Mouse (Mus musculus) liver, postnatal 0 days (tissue): ENCODE measurements around the gene Gdi2. TPM values are rescaled to one million over a fixed set of nuclear protein-coding genes. Genes with fewer than 3 reads are reported as not detected.

Source experiments
- ATAC-seq: fragments of 200-750 bp; cut with Nextera tagmentation; 2 replicates; pipeline ENCODE4 v1.8.0; 2017; ENCODE audit warnings: mild to moderate bottlenecking, moderate library complexity
- DNase-seq: peaks from one replicate; pipeline ENCODE4 v3.0.0-alpha.2; 2016
- H3K27ac ChIP-seq: fragments of 300-500 bp; sonication (generic); 2 replicates; pipeline ENCODE4 v1.5.1; 2014; ENCODE audit warnings: antibody characterized with exemption, moderate library complexity, mild to moderate bottlenecking, low read depth
- H3K27me3 ChIP-seq: fragments of 300-500 bp; sonication (generic); 2 replicates; pipeline ENCODE4 v1.6.1; 2014; ENCODE audit warnings: low read length, control low read depth, mixed read lengths; ENCODE audit not compliant: insufficient read depth
- H3K36me3 ChIP-seq: fragments of 300-500 bp; sonication (generic); replicated peaks from 2 replicates; pipeline ENCODE4 v1.6.1; 2014; ENCODE audit warnings: mild to moderate bottlenecking, control low read depth, low read length, moderate library complexity, mixed read lengths; ENCODE audit not compliant: insufficient read depth
- H3K4me1 ChIP-seq: fragments of 300-500 bp; sonication (generic); 2 replicates; pipeline ENCODE4 v1.6.1; 2014; ENCODE audit warnings: antibody characterized with exemption, mild to moderate bottlenecking, control low read depth; ENCODE audit not compliant: insufficient read depth
- H3K4me2 ChIP-seq: fragments of 300-500 bp; sonication (generic); 2 replicates; pipeline ENCODE4 v1.6.1; 2014; ENCODE audit warnings: low read depth, mild to moderate bottlenecking, low read length, moderate library complexity, mixed read lengths
- H3K4me3 ChIP-seq: fragments of 300-500 bp; sonication (generic); 2 replicates; pipeline ENCODE4 v1.5.1; 2014; ENCODE audit warnings: low read depth, low read length
- H3K9ac ChIP-seq: fragments of 300-500 bp; sonication (generic); replicated peaks from 2 replicates; pipeline ENCODE4 v1.6.1; 2014; ENCODE audit warnings: mild to moderate bottlenecking, moderate library complexity
- H3K9me3 ChIP-seq: fragments of 300-500 bp; sonication (generic); 2 replicates; pipeline ENCODE4 v1.6.1; 2016; ENCODE audit warnings: mild to moderate bottlenecking, control low read depth, low read length, mixed read lengths
- CTCF ChIP-seq: sonication (generic); IDR thresholded peaks from 2 replicates; pipeline ENCODE4 v1.5.1; 2016; ENCODE audit warnings: antibody characterized with exemption, low read depth
- EP300 ChIP-seq: IDR thresholded peaks from 2 replicates; pipeline ENCODE4 v1.6.1; 2016; ENCODE audit warnings: antibody characterized with exemption, low read depth, mild to moderate bottlenecking
- WGBS: fragments of 180-500 bp; shearing (Covaris S2); extraction: QIAGEN DNeasy Blood & Tissue Kit; methylation state at CpG from one replicate; pipeline ENCODE4 v1.1.7; 2014; ENCODE audit not compliant: insufficient replicate concordance; 5-methylcytosine and 5-hydroxymethylcytosine counted together
- polyA plus RNA-seq: library from polyadenylated mRNA; unstranded; fragments of >200 nt; fragmentation: Nextera tagmentation; extraction: Ambion mirVana; gene quantifications from 2 replicates; pipeline ENCODE4 v1.2.1, GENCODE M21; 2015

Gdi2 gene
- polyA plus RNA-seq, 1 experiment from 2014 or later = 189 TPM

DNA sequence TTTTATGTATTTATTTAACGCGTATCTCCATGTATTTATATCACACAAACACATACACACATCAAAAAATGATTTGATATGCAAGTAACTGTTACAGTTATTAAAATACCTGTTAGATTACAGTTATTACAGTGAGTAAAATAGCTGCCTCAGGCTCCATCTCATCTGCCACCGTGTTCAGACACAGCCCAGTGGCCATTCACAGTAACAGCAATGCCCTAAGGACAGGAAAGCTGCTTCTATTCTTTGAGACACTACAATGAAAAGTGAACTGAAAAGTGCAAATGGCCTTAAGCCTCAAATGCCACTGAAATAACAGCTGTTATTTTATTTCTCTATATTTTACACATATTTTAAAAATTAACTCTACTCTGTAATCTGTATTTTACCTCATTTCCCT lies 52.9 kb downstream of the Gdi2 start:
- Histone ChIP-seq H3K4me3 (no peak overlapping the region), H3K27me3 (no peaks in the 10 kb centered on the region), H3K4me1 (no peaks in the 10 kb centered on the region), H3K27ac (no peak overlapping the region), H3K4me2 (no peak overlapping the region), H3K36me3 (peaks cover 49% of the 10 kb centered on the region), H3K9ac (no peak overlapping the region), H3K9me3 (no peaks in the 10 kb centered on the region)
- TF ChIP-seq EP300 (no peak), CTCF (peak; percentile 35)
- WGBS = 81% methylated on average over 3 of the region's 3 CpGs
- no peak for ATAC-seq
- no peak for DNase-seq

DNA sequence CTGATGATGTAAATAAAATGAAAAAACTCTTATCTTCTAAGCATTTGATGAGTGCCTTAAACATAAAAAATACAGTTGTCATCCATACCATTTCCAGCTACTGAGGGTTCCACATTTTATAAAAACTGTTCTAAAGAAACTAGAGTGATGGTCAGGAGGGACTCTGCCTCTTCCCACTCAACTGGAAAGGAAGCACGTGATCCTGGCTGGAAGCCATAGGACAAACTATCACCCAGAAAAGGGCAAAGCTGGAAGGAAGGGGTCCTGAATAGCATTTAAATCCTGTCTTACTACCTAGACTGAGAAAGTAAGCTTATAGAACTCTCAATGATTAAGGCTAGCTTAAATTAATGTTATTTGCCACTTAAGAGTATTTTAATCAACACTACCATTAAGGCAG lies 56.4 kb downstream of the Gdi2 start:
- peaks cover 41% of the 10 kb centered on the region for H3K36me3 ChIP-seq
- H3K27ac ChIP-seq = no peak overlapping the region
- H3K9me3 ChIP-seq = no peaks in the 10 kb centered on the region
- no peaks in the 10 kb centered on the region for H3K4me1 ChIP-seq
- DNase-seq (no peak), ATAC-seq (no peak)
- TF ChIP-seq EP300 (no peak), CTCF (no peak)
- WGBS = 63% methylated on average over 1 of the region's 1 CpGs
- no peaks in the 10 kb centered on the region for H3K27me3 ChIP-seq
- H3K9ac ChIP-seq = no peak overlapping the region
- no peak overlapping the region for H3K4me2 ChIP-seq
- H3K4me3 ChIP-seq = no peak overlapping the region

DNA sequence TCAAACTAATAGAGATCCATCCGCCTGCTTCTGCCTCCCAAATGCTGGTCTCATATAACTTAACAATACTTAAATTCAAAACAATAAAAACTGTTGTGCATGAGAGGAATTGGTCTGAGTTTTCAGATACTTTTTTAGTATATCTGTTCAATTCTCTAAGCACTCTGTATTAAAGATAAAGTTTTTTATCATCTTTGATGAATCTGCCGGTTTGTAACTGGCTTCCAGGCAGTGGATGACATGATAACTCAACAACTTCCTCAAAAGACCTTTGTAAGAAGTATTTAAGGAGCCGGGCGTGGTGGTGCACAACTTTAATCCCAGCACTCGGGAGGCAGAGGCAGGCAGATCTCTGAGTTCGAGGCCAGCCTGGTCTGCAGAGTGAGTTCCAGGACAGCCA lies 58.4 kb downstream of the Gdi2 start:
- H3K4me1 ChIP-seq = no peaks in the 10 kb centered on the region
- H3K4me2 ChIP-seq = no peak overlapping the region
- H3K27me3 ChIP-seq = no peaks in the 10 kb centered on the region
- ATAC-seq (no peak), DNase-seq (no peak)
- no peak overlapping the region for H3K4me3 ChIP-seq
- WGBS = 80% methylated on average over 6 of the region's 6 CpGs
- no peak overlapping the region for H3K27ac ChIP-seq
- H3K9me3 ChIP-seq = no peaks in the 10 kb centered on the region
- H3K9ac ChIP-seq = no peak overlapping the region
- peaks cover 34% of the 10 kb centered on the region for H3K36me3 ChIP-seq
- no peak for TF ChIP-seq CTCF
- no peak for TF ChIP-seq EP300

DNA sequence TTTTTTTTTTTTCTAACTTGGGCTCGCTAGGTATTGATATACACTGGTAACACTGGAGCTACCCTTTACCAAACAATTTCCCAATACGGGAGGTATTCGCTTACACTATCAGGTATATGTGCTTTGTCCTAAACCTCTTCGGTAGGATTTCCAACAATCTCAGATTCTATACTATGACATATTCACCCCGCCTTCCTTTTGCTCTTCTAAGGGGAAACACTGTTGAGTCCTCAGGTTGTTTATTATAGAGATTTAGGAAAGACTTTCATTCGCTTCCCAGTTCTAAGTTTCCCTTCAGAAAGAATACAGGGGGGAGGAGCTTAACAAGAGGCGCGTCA lies 71.9 kb downstream of the Gdi2 start:
- WGBS = 10% methylated on average over 8 of the region's 8 CpGs

DNA sequence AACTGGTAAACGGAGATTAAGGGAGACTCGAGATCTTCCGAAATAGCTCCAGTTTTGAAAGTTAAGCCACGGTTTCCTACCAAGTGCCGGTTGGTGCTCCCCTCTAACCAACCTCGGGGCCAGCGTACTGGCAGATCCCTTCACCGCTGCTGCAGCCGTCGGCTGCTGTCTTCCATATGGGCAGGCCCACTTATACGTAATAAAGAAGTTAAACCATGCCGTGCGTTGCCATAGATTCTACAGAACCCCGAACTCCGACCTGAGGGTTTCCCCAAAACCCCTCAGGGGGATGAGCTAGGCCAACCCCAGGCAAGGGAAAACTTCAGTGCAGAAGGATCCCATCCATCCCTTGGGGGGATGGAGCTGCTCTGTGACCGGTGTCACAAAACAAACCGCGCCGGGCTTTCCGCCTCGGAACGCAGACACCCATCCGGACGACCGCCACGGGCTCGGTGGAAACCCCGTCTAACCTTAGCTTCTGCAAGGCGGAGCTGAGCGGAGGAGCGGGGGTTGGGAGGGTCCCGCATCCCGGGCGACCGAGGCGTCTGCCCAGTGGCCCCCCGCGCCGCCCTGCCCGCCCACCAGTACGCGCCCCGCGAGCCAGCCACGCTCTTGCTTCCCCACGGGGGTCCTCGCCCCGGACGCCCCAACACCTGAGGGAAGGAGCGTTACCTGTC lies 72.4 kb downstream of the Gdi2 start:
- ATAC-seq (peak; percentile 18), DNase-seq (peak; percentile 59)
- Histone ChIP-seq H3K36me3 (no peaks in the 10 kb centered on the region), H3K9me3 (no peaks in the 10 kb centered on the region), H3K9ac (peak overlapping the region; percentile 98), H3K4me1 (0 out of 2 replicates have a peak, but pooled peaks cover 3% of the 10 kb centered on the region), H3K4me3 (peak overlapping the region; percentile 96), H3K4me2 (peak overlapping the region; percentile 92), H3K27ac (peak overlapping the region; percentile 99), H3K27me3 (no peaks in the 10 kb centered on the region)
- WGBS = under 1% methylated on average over 36 of the region's 50 CpGs
- no peak for TF ChIP-seq CTCF

More for the DNA sequence above, 71.9 kb downstream of the Gdi2 start:
- Histone ChIP-seq H3K4me1 (0 out of 2 replicates have a peak, but pooled peaks cover 3% of the 10 kb centered on the region), H3K27me3 (no peaks in the 10 kb centered on the region), H3K36me3 (no peaks in the 10 kb centered on the region), H3K4me3 (peak overlapping the region; percentile 96), H3K4me2 (peak overlapping the region; percentile 92), H3K9ac (peak overlapping the region; percentile 98), H3K9me3 (no peaks in the 10 kb centered on the region), H3K27ac (peak overlapping the region; percentile 99)
- TF ChIP-seq EP300 (no peak), CTCF (no peak)
- no peak for DNase-seq
- ATAC-seq = no peak

DNA sequence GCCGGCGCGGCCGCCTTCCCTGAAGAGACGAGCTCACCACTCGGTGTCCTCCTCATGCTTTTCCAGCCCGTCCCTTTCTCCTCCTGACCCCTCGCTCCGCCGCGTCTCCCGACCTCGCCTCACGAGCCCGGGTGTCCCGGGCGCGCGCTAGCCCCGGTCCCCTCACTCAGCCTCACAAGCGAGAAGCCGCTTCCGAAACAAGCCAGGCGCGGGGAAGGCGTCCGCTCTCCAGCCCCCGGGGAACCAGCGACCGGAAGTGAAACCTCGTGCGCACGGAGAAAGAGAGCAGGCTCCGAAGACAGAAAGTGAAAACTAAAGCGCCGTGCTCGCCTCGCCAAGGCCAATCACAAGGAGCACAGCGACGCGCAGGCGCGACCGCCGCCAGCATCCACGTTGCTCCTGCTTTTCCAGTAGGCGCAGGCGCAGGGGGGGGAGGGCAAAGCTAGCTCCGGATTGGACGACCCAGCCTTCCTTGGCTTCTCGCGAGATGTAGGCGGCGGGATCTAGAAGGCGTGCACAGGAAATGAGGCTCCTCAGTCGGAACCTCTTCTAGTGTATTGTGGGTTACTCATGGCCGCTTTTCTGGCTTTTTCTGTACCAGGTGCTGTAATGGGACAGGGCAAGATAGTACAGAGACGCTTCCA lies 73.1 kb downstream of the Gdi2 start, which contains the start of gene Fam208b:
Fam208b (minus strand) TSS at position 314 of the 644 bp plus-strand sequence.
- no peaks in the 10 kb centered on the region for H3K9me3 ChIP-seq
- H3K27me3 ChIP-seq = no peaks in the 10 kb centered on the region
- DNase-seq (peak; percentile 99), ATAC-seq (peak; percentile 100)
- H3K9ac ChIP-seq = peak within 1 kb of the TSS; percentile 98
- peak within 1 kb of the TSS; percentile 92 for H3K4me2 ChIP-seq
- H3K27ac ChIP-seq = peak within 1 kb of the TSS; percentile 99
- peak within 1 kb of the TSS; percentile 96 for H3K4me3 ChIP-seq
- WGBS = under 1% methylated on average over 58 of the region's 58 CpGs
- 0 out of 2 replicates have a peak, but pooled peaks cover 3% of the 10 kb centered on the region for H3K4me1 ChIP-seq
- TF ChIP-seq CTCF = no peak
- peak; percentile 87 for TF ChIP-seq EP300
- no peaks in the 10 kb centered on the region for H3K36me3 ChIP-seq

Other genes starting within 250 kb of the Gdi2 start
- gene Fam208b, start 73.0 kb downstream of the Gdi2 start, polyA plus RNA-seq = 2.8 and 3.0 TPM in 2 replicates
- gene Asb13, start 96.0 kb downstream of the Gdi2 start, polyA plus RNA-seq = 5.6 and 7.8 TPM in 2 replicates